Comparison of ENCODE assay signal across 9 mouse cellular contexts in the genomic region with DNA sequence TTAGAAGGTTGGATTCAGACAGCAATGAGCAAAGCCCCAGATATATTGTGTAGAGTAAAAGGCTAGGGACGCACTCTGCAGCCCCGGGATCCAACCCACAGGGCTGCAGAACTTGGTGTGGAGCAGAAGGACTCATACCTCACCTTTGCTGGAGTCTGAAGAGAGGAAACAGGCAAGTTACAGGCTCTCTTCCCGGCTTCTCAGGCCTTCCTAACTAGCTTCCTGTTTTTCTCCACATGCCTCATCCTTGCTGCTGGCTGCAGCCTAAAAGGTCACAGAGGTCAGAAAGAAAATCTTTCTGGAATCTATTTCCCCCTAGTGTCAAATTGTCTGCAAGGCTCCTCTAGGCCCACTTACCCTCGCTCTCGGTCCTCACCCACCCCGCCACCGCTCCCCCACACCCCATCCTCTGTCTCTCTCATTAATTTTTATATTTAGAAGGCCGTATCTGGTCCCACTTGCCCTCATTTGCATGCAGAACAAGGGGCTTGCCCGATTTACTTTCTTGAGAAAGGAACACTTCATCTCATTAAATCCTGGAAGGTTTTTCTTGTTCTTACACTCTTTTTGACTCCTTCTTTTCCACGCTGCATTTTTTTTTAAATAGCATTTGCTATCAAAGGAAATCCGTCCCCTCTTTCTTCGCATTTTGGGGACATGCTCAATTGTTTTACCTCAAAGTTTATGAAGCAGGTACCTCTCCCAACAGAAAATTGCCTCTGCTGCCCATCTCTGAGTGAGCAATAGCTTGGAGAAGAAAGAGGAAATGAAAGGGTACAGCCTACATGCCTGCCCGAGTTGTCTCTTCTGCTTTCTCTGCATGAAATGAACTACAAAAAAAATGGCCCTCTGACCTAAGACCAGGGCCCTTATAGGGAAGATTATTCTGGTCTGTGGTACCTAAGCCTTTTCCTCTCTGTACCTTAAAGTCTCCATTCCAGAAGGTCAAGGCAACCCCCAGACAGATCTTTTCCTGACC. TPM values are rescaled to one million over a fixed set of nuclear protein-coding genes. Genes with fewer than 3 reads are reported as not detected.
DNase-seq lines count a peak whose midpoint lies in the region; ATAC-seq and TF ChIP-seq lines count a peak whose summit lies in the region.
"Had no signal": no experiment of that assay in that cellular context is flagged by ENCODE, and none has a peak within 500 bp of the region (broad histone marks: within the 10 kb centered on the region; RNA-seq: fewer than 3 reads in every experiment).

No protein-coding gene starts in this region.

- no peak overlapping the region for H3K4me3 ChIP-seq in heart, embryonic 11.5 days (ENCODE audit: low read depth, low read length)
- no peak overlapping the region for H3K4me3 ChIP-seq in liver, embryonic 12.5 days
- H3K4me3 ChIP-seq in liver, embryonic 11.5 days (ENCODE audit: low read depth, low read length) = no peak overlapping the region
- no peak overlapping the region for H3K4me3 ChIP-seq in embryonic fibroblast, embryonic 13.5 days (ENCODE audit: insufficient read depth, low read length)
- no peak overlapping the region for H3K4me3 ChIP-seq in small intestine, adult 2 months (ENCODE audit: low read depth, low read length)
- H3K4me3 ChIP-seq: midbrain, embryonic 12.5 days had no signal

- H3K27ac ChIP-seq in heart, embryonic 11.5 days (ENCODE audit: low read depth, low read length) = no peak overlapping the region
- H3K27ac ChIP-seq in liver, embryonic 12.5 days = 0 out of 2 replicates have a peak overlapping the region, but pooled peaks have one; percentile 10
- H3K27ac ChIP-seq in liver, embryonic 11.5 days (ENCODE audit: low read depth, low read length) = no peak overlapping the region; the same call in 1 of the 2 replicates
- H3K27ac ChIP-seq in embryonic fibroblast, embryonic 13.5 days (ENCODE audit: insufficient read depth, low read length) = peak overlapping the region; percentile 85
- H3K27ac ChIP-seq in small intestine, adult 2 months (ENCODE audit: insufficient read depth, low read depth, low read length) = peak overlapping the region; percentile 55
- H3K27ac ChIP-seq: midbrain, embryonic 12.5 days had no signal

- 64% methylated on average over 13 of the region's 13 CpGs for WGBS in heart, embryonic 11.5 days (ENCODE audit: insufficient replicate concordance)
- 52% methylated on average over 13 of the region's 13 CpGs for WGBS in liver, embryonic 12.5 days (ENCODE audit: insufficient replicate concordance)
- 61% methylated on average over 13 of the region's 13 CpGs for WGBS in liver, embryonic 11.5 days
- WGBS in small intestine, adult 2 months = 82% methylated on average over 13 of the region's 13 CpGs

- no peak for ATAC-seq in heart, embryonic 11.5 days (replicated peaks; ENCODE audit: insufficient number of reproducible peaks, low FRiP score, low TSS enrichment)
- ATAC-seq in liver, embryonic 12.5 days = no peak
- ATAC-seq in liver, embryonic 11.5 days (replicated peaks; ENCODE audit: low FRiP score) = no peak

- H3K4me1 ChIP-seq in heart, embryonic 11.5 days (ENCODE audit: control insufficient read depth, insufficient read depth, low read length) = peaks cover 30% of the 10 kb centered on the region
- peaks cover 13% of the 10 kb centered on the region; the same call in 1 of the 2 replicates for H3K4me1 ChIP-seq in liver, embryonic 12.5 days
- H3K4me1 ChIP-seq in liver, embryonic 11.5 days (replicated peaks; ENCODE audit: control insufficient read depth, insufficient read depth, low read length) = peaks cover 3% of the 10 kb centered on the region
- peaks cover 26% of the 10 kb centered on the region for H3K4me1 ChIP-seq in embryonic fibroblast, embryonic 13.5 days (ENCODE audit: control insufficient read depth, insufficient read depth, low read length)
- H3K4me1 ChIP-seq in small intestine, adult 2 months (ENCODE audit: control insufficient read depth, insufficient read depth, insufficient read length, low read length) = peaks cover 12% of the 10 kb centered on the region; the same call in 1 of the 2 replicates

- H3K9me3 ChIP-seq in heart, embryonic 11.5 days (replicated peaks; ENCODE audit: control insufficient read depth, low read length) = no peaks in the 10 kb centered on the region
- H3K9me3 ChIP-seq in liver, embryonic 12.5 days (replicated peaks) = no peaks in the 10 kb centered on the region
- H3K9me3 ChIP-seq in liver, embryonic 11.5 days (ENCODE audit: control insufficient read depth, low read length) = no peaks in the 10 kb centered on the region
- H3K9me3 ChIP-seq: midbrain, embryonic 12.5 days had no signal

- TF ChIP-seq POLR2A in embryonic fibroblast, embryonic 13.5 days (IDR thresholded peaks at IDR 0.05; ENCODE audit: low read depth, low read length) = no peak
- no peak for TF ChIP-seq POLR2A in small intestine, adult 2 months (IDR thresholded peaks at IDR 0.05; ENCODE audit: low read depth, low read length)

- H3K27me3 ChIP-seq in heart, embryonic 11.5 days (ENCODE audit: control insufficient read depth, insufficient read depth, low read length) = no peaks in the 10 kb centered on the region
- no peaks in the 10 kb centered on the region for H3K27me3 ChIP-seq in liver, embryonic 12.5 days (replicated peaks)
- peaks cover 3% of the 10 kb centered on the region; the same call in 1 of the 2 replicates for H3K27me3 ChIP-seq in liver, embryonic 11.5 days (replicated peaks; ENCODE audit: control insufficient read depth, insufficient read depth, low read length)
- H3K27me3 ChIP-seq in small intestine, adult 2 months (ENCODE audit: control insufficient read depth, insufficient read depth, low read length) = no peaks in the 10 kb centered on the region

- peak; percentile 94 for DNase-seq in heart, adult 11 months
- DNase-seq in liver, embryonic 11.5 days (ENCODE audit: low spot score) = no peak
- DNase-seq in testis, postnatal 14 days (ENCODE audit: low spot score) = no peak
- no peak for DNase-seq in urinary bladder, postnatal 36 days (ENCODE audit: low spot score in 2 of 2)

- no peaks in the 10 kb centered on the region for H3K36me3 ChIP-seq in heart, embryonic 11.5 days (ENCODE audit: control insufficient read depth, insufficient read depth, low read length)
- H3K36me3 ChIP-seq in liver, embryonic 12.5 days = no peaks in the 10 kb centered on the region
- no peaks in the 10 kb centered on the region for H3K36me3 ChIP-seq in liver, embryonic 11.5 days (ENCODE audit: control insufficient read depth, insufficient read depth, low read length)
- H3K36me3 ChIP-seq in small intestine, adult 2 months (ENCODE audit: control insufficient read depth, insufficient read depth, low read length) = no peaks in the 10 kb centered on the region
- H3K36me3 ChIP-seq: midbrain, embryonic 12.5 days had no signal

- no peak overlapping the region for H3K9ac ChIP-seq in heart, embryonic 11.5 days (ENCODE audit: low read depth, low read length)
- no peak overlapping the region for H3K9ac ChIP-seq in liver, embryonic 12.5 days
- H3K9ac ChIP-seq in liver, embryonic 11.5 days (ENCODE audit: low read depth, low read length) = no peak overlapping the region
- H3K9ac ChIP-seq: midbrain, embryonic 12.5 days had no signal

- H3K4me2 ChIP-seq in heart, embryonic 11.5 days = no peak overlapping the region
- no peak overlapping the region for H3K4me2 ChIP-seq in liver, embryonic 12.5 days
- H3K4me2 ChIP-seq in liver, embryonic 11.5 days = no peak overlapping the region
- H3K4me2 ChIP-seq: midbrain, embryonic 12.5 days had no signal

- no peak for TF ChIP-seq CTCF in embryonic fibroblast, embryonic 13.5 days (IDR thresholded peaks at IDR 0.05; ENCODE audit: borderline replicate concordance, insufficient read depth, low read length)
- TF ChIP-seq CTCF in small intestine, adult 2 months (IDR thresholded peaks at IDR 0.05; ENCODE audit: extremely low read depth, insufficient read length, insufficient replicate concordance, low read depth, low read length) = no peak

RNA-seq across cellular contexts. Expression of a gene that starts 17.9 kb away (rescaled TPM):
- 5.5 and 5.8 TPM in 2 replicates for polyA plus RNA-seq in heart, embryonic 11.5 days (2014; fragmentation: Nextera tagmentation; extraction: Ambion mirVana)
- 2.0 and 2.5 TPM in 2 replicates for polyA plus RNA-seq in liver, embryonic 12.5 days (2016; fragmentation: Nextera tagmentation; extraction: Ambion mirVana)
- 5.2 and 6.2 TPM in 2 replicates for polyA plus RNA-seq in liver, embryonic 11.5 days (2014; fragmentation: Nextera tagmentation; extraction: Ambion mirVana)
- polyA plus RNA-seq in embryonic fibroblast, embryonic 13.5 days (2011; ENCODE audit: insufficient read length, low read depth, missing spikeins) = 37.2 and 74.9 TPM in 2 replicates
- polyA plus RNA-seq in small intestine, adult 2 months (2012; rRNA removed) = 5.6 and 6.6 TPM in 2 replicates

Comparison
In these comparisons a context has a peak if more than half of its experiments do, and no peak if none do; other contexts are left out.
1. H3K27ac ChIP-seq: peak in liver, embryonic 12.5 days (single experiment), embryonic fibroblast, embryonic 13.5 days (single experiment) and small intestine, adult 2 months (single experiment); none in heart, embryonic 11.5 days (single experiment) and liver, embryonic 11.5 days (single experiment).